Mouse (Mus musculus) neural tube, embryonic 10.5 days (tissue): Measurements from ENCODE around the gene Slc12a1.
A peak's percentile ranks its signal among the peaks of the same experiment; 100 is the strongest.

Source experiments
- DNase-seq: peaks from one replicate; pipeline ENCODE4 v3.0.0-alpha.2; 2017; ENCODE audit warnings: low spot score; ENCODE audit errors: extremely low spot score

Slc12a1 gene

GRCm38 (mm10) chr2:125208894-125209596 is 56.7 kb downstream of the Slc12a1 start:
- DNase-seq: no peak

GRCm38 (mm10) chr2:125211831-125212510 is 59.7 kb downstream of the Slc12a1 start:
- DNase-seq: no peak

- peak; percentile 85 for DNase-seq
Observed at GRCm38 (mm10) chr2:125214592-125214991, 62.3 kb downstream of the Slc12a1 start.

GRCm38 (mm10) chr2:125217286-125217685 is 65.0 kb downstream of the Slc12a1 start:
- no peak for DNase-seq

GRCm38 (mm10) chr2:125218566-125218965 is 66.3 kb downstream of the Slc12a1 start:
- no peak for DNase-seq

GRCm38 (mm10) chr2:125219268-125219667 is 67.0 kb downstream of the Slc12a1 start:
- no peak for DNase-seq

GRCm38 (mm10) chr2:125221673-125222072 is 69.4 kb downstream of the Slc12a1 start:
- DNase-seq: no peak

GRCm38 (mm10) chr2:125228472-125229409 is 76.4 kb downstream of the Slc12a1 start:
- DNase-seq: no peak

- DNase-seq: no peak
Observed at GRCm38 (mm10) chr2:125232183-125232582, 79.9 kb downstream of the Slc12a1 start.

GRCm38 (mm10) chr2:125233537-125233936 is 81.2 kb downstream of the Slc12a1 start:
- no peak for DNase-seq

- no peak for DNase-seq
Observed at GRCm38 (mm10) chr2:125234049-125234448, 81.7 kb downstream of the Slc12a1 start.

GRCm38 (mm10) chr2:125245545-125246285 is 93.4 kb downstream of the Slc12a1 start:
- DNase-seq: no peak

- no peak for DNase-seq
Observed at GRCm38 (mm10) chr2:125246669-125247068, 94.4 kb downstream of the Slc12a1 start.

- peak; percentile 96 for DNase-seq
Observed at GRCm38 (mm10) chr2:125247108-125247961, 95.0 kb downstream of the Slc12a1 start, which contains the start of gene Dut. TSS of gene Dut (plus strand) at chr2:125247190.

- DNase-seq: no peak
Observed at GRCm38 (mm10) chr2:125247962-125248235, 95.6 kb downstream of the Slc12a1 start.

GRCm38 (mm10) chr2:125248256-125248655 is 96.0 kb downstream of the Slc12a1 start:
- DNase-seq: peak; percentile 36

- DNase-seq: no peak
Observed at GRCm38 (mm10) chr2:125249339-125249738, 97.0 kb downstream of the Slc12a1 start.

- DNase-seq: no peak
Observed at GRCm38 (mm10) chr2:125249874-125250273, 97.6 kb downstream of the Slc12a1 start.

GRCm38 (mm10) chr2:125251781-125252180 is 99.5 kb downstream of the Slc12a1 start:
- DNase-seq: no peak

GRCm38 (mm10) chr2:125252275-125252674 is 100.0 kb downstream of the Slc12a1 start:
- no peak for DNase-seq
